Comparison of ENCODE assay signal across 14 mouse cellular contexts in the genomic region with DNA sequence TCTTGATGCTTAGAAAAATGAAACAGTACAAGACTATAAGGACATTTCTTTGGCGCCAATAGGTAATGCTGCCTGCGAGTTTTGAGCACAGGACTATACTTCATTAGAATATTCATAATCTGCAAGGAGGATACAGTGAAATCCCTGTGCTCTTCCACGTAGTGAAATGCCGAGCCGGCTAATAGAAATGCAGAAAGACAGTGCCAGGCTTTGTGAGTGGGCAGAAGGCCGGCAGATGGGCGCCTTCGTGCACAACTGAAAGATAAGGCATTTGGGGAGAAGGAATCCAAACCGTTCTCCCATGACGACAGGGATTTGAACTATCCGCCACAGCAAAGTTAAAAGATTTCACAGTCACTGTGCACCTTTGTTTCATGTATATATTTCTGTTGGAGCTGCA.
DNase-seq lines count a peak whose midpoint lies in the region; ATAC-seq lines count a peak whose summit lies in the region.
"Had no signal": no experiment of that assay in that cellular context is flagged by ENCODE, and none has a peak within 500 bp of the region (broad histone marks: within the 10 kb centered on the region; RNA-seq: fewer than 3 reads in every experiment).

No protein-coding gene starts in this region.

- no peak overlapping the region for H3K4me2 ChIP-seq in hindbrain, embryonic 15.5 days
- no peak overlapping the region for H3K4me2 ChIP-seq in intestine, embryonic 15.5 days (replicated peaks)
- H3K4me2 ChIP-seq: midbrain, embryonic 12.5 days had no signal

- no peaks in the 10 kb centered on the region for H3K9me3 ChIP-seq in hindbrain, embryonic 15.5 days
- no peaks in the 10 kb centered on the region for H3K9me3 ChIP-seq in hindbrain, embryonic 10.5 days
- no peaks in the 10 kb centered on the region for H3K9me3 ChIP-seq in intestine, embryonic 15.5 days
- H3K9me3 ChIP-seq: limb, embryonic 10.5 days; midbrain, embryonic 12.5 days had no signal

- ATAC-seq in hindbrain, embryonic 15.5 days (ENCODE audit: low FRiP score, low read depth), result no peak
- ATAC-seq in intestine, embryonic 15.5 days, result no peak
- ATAC-seq: CD4-positive, CD25-positive, alpha-beta regulatory T cell, adult 4 months had no signal

- H3K27ac ChIP-seq in hindbrain, embryonic 15.5 days (replicated peaks), result peak overlapping the region; percentile 37; the same call in 1 of the 2 replicates
- no peak overlapping the region for H3K27ac ChIP-seq in hindbrain, embryonic 10.5 days
- H3K27ac ChIP-seq in intestine, embryonic 15.5 days, result no peak overlapping the region
- H3K27ac ChIP-seq: heart, adult 2 months; limb, embryonic 10.5 days; midbrain, embryonic 12.5 days had no signal

- H3K4me3 ChIP-seq in hindbrain, embryonic 15.5 days, result no peak overlapping the region
- no peak overlapping the region for H3K4me3 ChIP-seq in hindbrain, embryonic 10.5 days
- no peak overlapping the region for H3K4me3 ChIP-seq in intestine, embryonic 15.5 days (replicated peaks)
- H3K4me3 ChIP-seq: heart, adult 2 months; limb, embryonic 10.5 days; midbrain, embryonic 12.5 days had no signal

- 0 out of 2 replicates have a peak, but pooled peaks cover 4% of the 10 kb centered on the region for H3K36me3 ChIP-seq in hindbrain, embryonic 15.5 days
- H3K36me3 ChIP-seq in hindbrain, embryonic 10.5 days, result no peaks in the 10 kb centered on the region
- H3K36me3 ChIP-seq in intestine, embryonic 15.5 days, result no peaks in the 10 kb centered on the region
- H3K36me3 ChIP-seq: limb, embryonic 10.5 days; midbrain, embryonic 12.5 days had no signal

- H3K9ac ChIP-seq in hindbrain, embryonic 15.5 days, result no peak overlapping the region
- H3K9ac ChIP-seq in intestine, embryonic 15.5 days, result no peak overlapping the region
- H3K9ac ChIP-seq: midbrain, embryonic 12.5 days had no signal

- no peak for DNase-seq in hindbrain, embryonic 10.5 days (ENCODE audit: low spot score)
- DNase-seq in cerebellum, adult 9-10 months, result peak; percentile 27
- DNase-seq in layer of hippocampus, adult 9-11 months, result peak; percentile 84
- DNase-seq in right cerebral cortex, adult 2 months (ENCODE audit: low spot score in 2 of 2), result peak; percentile 67 to 71
- no peak for DNase-seq in spleen, postnatal 4 days (ENCODE audit: low spot score in 2 of 2)
- DNase-seq in yolk sac, embryonic 10.5 days (ENCODE audit: low spot score), result no peak
- DNase-seq: heart, adult 2 months; lung, adult 2 months; thymus, adult 18-20 months had no signal

- H3K27me3 ChIP-seq in hindbrain, embryonic 15.5 days, result no peaks in the 10 kb centered on the region
- H3K27me3 ChIP-seq in hindbrain, embryonic 10.5 days (ENCODE audit: insufficient read depth, poor library complexity, severe bottlenecking), result no peaks in the 10 kb centered on the region
- no peaks in the 10 kb centered on the region for H3K27me3 ChIP-seq in intestine, embryonic 15.5 days (replicated peaks)
- H3K27me3 ChIP-seq: midbrain, embryonic 12.5 days had no signal

- WGBS in hindbrain, embryonic 15.5 days, result 49% methylated on average over 11 of the region's 11 CpGs
- WGBS in hindbrain, embryonic 10.5 days, result 83% methylated on average over 11 of the region's 11 CpGs
- WGBS in intestine, embryonic 15.5 days, result 85% methylated on average over 11 of the region's 11 CpGs

- H3K4me1 ChIP-seq in hindbrain, embryonic 15.5 days (replicated peaks), result 0 out of 2 replicates have a peak, but pooled peaks cover 6% of the 10 kb centered on the region
- no peaks in the 10 kb centered on the region for H3K4me1 ChIP-seq in hindbrain, embryonic 10.5 days (replicated peaks)
- no peaks in the 10 kb centered on the region for H3K4me1 ChIP-seq in intestine, embryonic 15.5 days (replicated peaks)
- H3K4me1 ChIP-seq: limb, embryonic 10.5 days; midbrain, embryonic 12.5 days had no signal

Comparison
In these comparisons a context has a peak if more than half of its experiments do, and no peak if none do; other contexts are left out.
1. DNase-seq: peak in cerebellum, adult 9-10 months (single experiment), layer of hippocampus, adult 9-11 months (single experiment) and right cerebral cortex, adult 2 months (2 of 2); none in hindbrain, embryonic 10.5 days (single experiment), spleen, postnatal 4 days (0 of 2) and yolk sac, embryonic 10.5 days (single experiment).